ENCODE assay signal across 27 mouse cellular contexts in genomic region chr12:36481742-36482141, GRCm38 (mm10).
DNase-seq lines count a peak whose midpoint lies in the region; ATAC-seq and TF ChIP-seq lines count a peak whose summit lies in the region.
"Had no signal": no experiment of that assay in that cellular context is flagged by ENCODE, and none has a peak within 500 bp of the region (broad histone marks: within the 10 kb centered on the region; RNA-seq: fewer than 3 reads in every experiment).

No protein-coding gene starts in this region.

- H3K27ac ChIP-seq in kidney, embryonic 14.5 days (ENCODE audit: low read depth, low read length) = no peak overlapping the region
- no peak overlapping the region for H3K27ac ChIP-seq in ES-E14 (ENCODE audit: insufficient read depth, low read depth, low read length, poor library complexity, severe bottlenecking)
- H3K27ac ChIP-seq in intestine, embryonic 16.5 days (ENCODE audit: low read length) = no peak overlapping the region
- no peak overlapping the region for H3K27ac ChIP-seq in stomach, postnatal 0 days (replicated peaks)
- no peak overlapping the region for H3K27ac ChIP-seq in midbrain, embryonic 13.5 days
- H3K27ac ChIP-seq: embryonic facial prominence, embryonic 13.5 days; forebrain, embryonic 10.5 days; forebrain, embryonic 15.5 days; hindbrain, embryonic 13.5 days; limb, embryonic 12.5 days; liver, embryonic 15.5 days; neural tube, embryonic 13.5 days had no signal

- H3K4me1 ChIP-seq in kidney, embryonic 14.5 days (ENCODE audit: control insufficient read depth, insufficient read depth, low read length) = 0 out of 2 replicates have a peak, but pooled peaks cover 2% of the 10 kb centered on the region
- H3K4me1 ChIP-seq in ES-E14 (ENCODE audit: control insufficient read depth in 2 of 2, insufficient read depth in 2 of 2, low read length in 2 of 2, poor library complexity in 1 of 2) = no peaks in the 10 kb centered on the region; a peak in 1 of 4 replicates
- peaks cover 2% of the 10 kb centered on the region for H3K4me1 ChIP-seq in intestine, embryonic 16.5 days (ENCODE audit: control insufficient read depth, insufficient read depth, low read length)
- no peaks in the 10 kb centered on the region for H3K4me1 ChIP-seq in stomach, postnatal 0 days (replicated peaks; ENCODE audit: control insufficient read depth, insufficient read depth)
- H3K4me1 ChIP-seq in midbrain, embryonic 13.5 days (replicated peaks) = no peaks in the 10 kb centered on the region
- H3K4me1 ChIP-seq: forebrain, embryonic 10.5 days; forebrain, embryonic 15.5 days; hindbrain, embryonic 13.5 days; liver, embryonic 15.5 days; neural tube, embryonic 13.5 days had no signal

- H3K9ac ChIP-seq in kidney, embryonic 14.5 days (ENCODE audit: low read depth, low read length) = no peak overlapping the region
- H3K9ac ChIP-seq in ES-E14 (ENCODE audit: insufficient read depth, low read depth, low read length, poor library complexity, severe bottlenecking) = no peak overlapping the region
- H3K9ac ChIP-seq in intestine, embryonic 16.5 days (ENCODE audit: low read depth, low read length) = no peak overlapping the region
- no peak overlapping the region for H3K9ac ChIP-seq in stomach, postnatal 0 days (ENCODE audit: low read length)
- no peak overlapping the region for H3K9ac ChIP-seq in midbrain, embryonic 13.5 days (replicated peaks)
- H3K9ac ChIP-seq: embryonic facial prominence, embryonic 13.5 days; forebrain, embryonic 15.5 days; hindbrain, embryonic 13.5 days; limb, embryonic 12.5 days; liver, embryonic 15.5 days; lung, embryonic 14.5 days; neural tube, embryonic 13.5 days had no signal

- TF ChIP-seq CTCF in stomach, postnatal 0 days (IDR thresholded peaks at IDR 0.05; ENCODE audit: low read depth) = no peak

- no peaks in the 10 kb centered on the region for H3K36me3 ChIP-seq in kidney, embryonic 14.5 days (ENCODE audit: control insufficient read depth, insufficient read depth, low read length)
- H3K36me3 ChIP-seq in ES-E14 (ENCODE audit: control insufficient read depth, insufficient read depth, low read length, poor library complexity, severe bottlenecking) = no peaks in the 10 kb centered on the region
- H3K36me3 ChIP-seq in intestine, embryonic 16.5 days (ENCODE audit: control insufficient read depth, insufficient read depth, low read length) = no peaks in the 10 kb centered on the region
- no peaks in the 10 kb centered on the region for H3K36me3 ChIP-seq in stomach, postnatal 0 days (ENCODE audit: control insufficient read depth, insufficient read depth, low read length)
- no peaks in the 10 kb centered on the region for H3K36me3 ChIP-seq in midbrain, embryonic 13.5 days
- H3K36me3 ChIP-seq: embryonic facial prominence, embryonic 13.5 days; forebrain, embryonic 10.5 days; forebrain, embryonic 15.5 days; hindbrain, embryonic 13.5 days; limb, embryonic 12.5 days; liver, embryonic 15.5 days; neural tube, embryonic 13.5 days had no signal

- 78% methylated on average over 3 of the region's 3 CpGs for WGBS in kidney, embryonic 14.5 days
- 60% methylated on average over 3 of the region's 3 CpGs for WGBS in intestine, embryonic 16.5 days
- WGBS in stomach, postnatal 0 days = 56% methylated on average over 3 of the region's 3 CpGs
- 95% methylated on average over 3 of the region's 3 CpGs for WGBS in midbrain, embryonic 13.5 days

- no peak overlapping the region for H3K4me2 ChIP-seq in kidney, embryonic 14.5 days (replicated peaks; ENCODE audit: low read depth, low read length)
- H3K4me2 ChIP-seq in intestine, embryonic 16.5 days (ENCODE audit: low read depth, low read length) = no peak overlapping the region
- H3K4me2 ChIP-seq in stomach, postnatal 0 days (replicated peaks; ENCODE audit: low read depth) = no peak overlapping the region
- H3K4me2 ChIP-seq in midbrain, embryonic 13.5 days (replicated peaks) = no peak overlapping the region
- H3K4me2 ChIP-seq: embryonic facial prominence, embryonic 13.5 days; forebrain, embryonic 15.5 days; heart, embryonic 11.5 days; hindbrain, embryonic 13.5 days; limb, embryonic 12.5 days; liver, embryonic 15.5 days; lung, embryonic 14.5 days; midbrain, embryonic 11.5 days; neural tube, embryonic 13.5 days had no signal

- no peak overlapping the region for H3K4me3 ChIP-seq in kidney, embryonic 14.5 days (ENCODE audit: low read length)
- no peak overlapping the region for H3K4me3 ChIP-seq in ES-E14 (ENCODE audit: insufficient read depth in 1 of 2, low read depth in 1 of 2, low read length in 2 of 2, poor library complexity in 1 of 2, severe bottlenecking in 1 of 2)
- no peak overlapping the region for H3K4me3 ChIP-seq in intestine, embryonic 16.5 days (ENCODE audit: low read length)
- no peak overlapping the region for H3K4me3 ChIP-seq in stomach, postnatal 0 days (ENCODE audit: low read depth, low read length)
- H3K4me3 ChIP-seq in midbrain, embryonic 13.5 days (replicated peaks) = no peak overlapping the region
- H3K4me3 ChIP-seq: embryonic facial prominence, embryonic 13.5 days; forebrain, embryonic 10.5 days; forebrain, embryonic 15.5 days; hindbrain, embryonic 13.5 days; limb, embryonic 12.5 days; liver, embryonic 15.5 days; neural tube, embryonic 13.5 days had no signal

- no peak for ATAC-seq in kidney, embryonic 14.5 days (ENCODE audit: low FRiP score, low TSS enrichment)
- ATAC-seq in intestine, embryonic 16.5 days = peak; percentile 73
- peak; percentile 56; the same call in 1 of the 2 replicates for ATAC-seq in stomach, postnatal 0 days (ENCODE audit: low FRiP score, low TSS enrichment)
- no peak for ATAC-seq in midbrain, embryonic 13.5 days
- ATAC-seq: forebrain, embryonic 15.5 days had no signal

- H3K27me3 ChIP-seq in kidney, embryonic 14.5 days (ENCODE audit: control insufficient read depth, insufficient read depth, low read length) = no peaks in the 10 kb centered on the region
- H3K27me3 ChIP-seq in intestine, embryonic 16.5 days (replicated peaks; ENCODE audit: control insufficient read depth, insufficient read depth, low read length) = no peaks in the 10 kb centered on the region
- H3K27me3 ChIP-seq in stomach, postnatal 0 days (ENCODE audit: control insufficient read depth, insufficient read depth, low read length) = no peaks in the 10 kb centered on the region
- no peaks in the 10 kb centered on the region for H3K27me3 ChIP-seq in midbrain, embryonic 13.5 days
- H3K27me3 ChIP-seq: embryonic facial prominence, embryonic 13.5 days; forebrain, embryonic 15.5 days; hindbrain, embryonic 13.5 days; limb, embryonic 12.5 days; liver, embryonic 15.5 days; neural tube, embryonic 13.5 days had no signal

- no peak for TF ChIP-seq EP300 in stomach, postnatal 0 days (optimal IDR thresholded peaks at IDR 0.05)

- H3K9me3 ChIP-seq in kidney, embryonic 14.5 days (ENCODE audit: control insufficient read depth, low read length) = no peaks in the 10 kb centered on the region
- H3K9me3 ChIP-seq in ES-E14 (ENCODE audit: control insufficient read depth, insufficient read depth, low read depth, low read length) = no peaks in the 10 kb centered on the region
- no peaks in the 10 kb centered on the region for H3K9me3 ChIP-seq in intestine, embryonic 16.5 days (ENCODE audit: control insufficient read depth, low read length)
- H3K9me3 ChIP-seq in stomach, postnatal 0 days (ENCODE audit: control insufficient read depth, low read length) = no peaks in the 10 kb centered on the region
- no peaks in the 10 kb centered on the region for H3K9me3 ChIP-seq in midbrain, embryonic 13.5 days
- H3K9me3 ChIP-seq: embryonic facial prominence, embryonic 13.5 days; forebrain, embryonic 10.5 days; forebrain, embryonic 15.5 days; hindbrain, embryonic 13.5 days; limb, embryonic 12.5 days; liver, embryonic 15.5 days; neural tube, embryonic 13.5 days had no signal

- in situ Hi-C loops in ES-E14 (cut with MboI; ENCODE audit: low sequenced_read_pairs in 2 of 2, unreplicated experiment in 2 of 2) = no loop called here

- DNase-seq in kidney, adult 9 months = peak; percentile 29
- peak; percentile 13 for DNase-seq in ES-E14 (ENCODE audit: low read depth, low spot score)
- DNase-seq in stomach, postnatal 0 days (ENCODE audit: low spot score) = no peak
- no peak for DNase-seq in ovary, postnatal 36 days (ENCODE audit: low spot score)
- DNase-seq: adrenal gland, adult 8-10 months; cerebellum, adult 9-11 months; gastrocnemius, postnatal 36 days; heart, adult 18-20 months; heart, postnatal 4 days; lung, embryonic 14.5 days; lung, postnatal 36 days; retina, postnatal 1 day; right cerebral cortex, postnatal 14 days; thymus, adult 2 months; thymus, postnatal 36 days had no signal

TF ChIP-seq in ES-E14, 5 proteins besides CTCF, POLR2A, EP300 and RAD21:
- TF ChIP-seq MAFK (IDR thresholded peaks at IDR 0.05; ENCODE audit: insufficient read depth, low read depth, low read length) (no peak), CHD2 (IDR thresholded peaks at IDR 0.05; ENCODE audit: low read depth, low read length) (no peak), ZC3H11A (IDR thresholded peaks at IDR 0.05; ENCODE audit: borderline replicate concordance, low read depth, low read length) (no peak), HCFC1 (IDR thresholded peaks at IDR 0.05; ENCODE audit: borderline replicate concordance, insufficient read depth, low read length) (no peak), ZNF384 (IDR thresholded peaks at IDR 0.05; ENCODE audit: low read depth, low read length) (no peak)

Comparison
In these comparisons a context has a peak if more than half of its experiments do, and no peak if none do; other contexts are left out.
1. DNase-seq: peak in kidney, adult 9 months (single experiment) and ES-E14 (single experiment); none in stomach, postnatal 0 days (single experiment) and ovary, postnatal 36 days (single experiment).
2. ATAC-seq: peak in intestine, embryonic 16.5 days (single experiment) and stomach, postnatal 0 days (single experiment); none in kidney, embryonic 14.5 days (single experiment) and midbrain, embryonic 13.5 days (single experiment).